Mouse (Mus musculus): ENCODE data around the gene Hadhb. TPM values are rescaled to one million over a fixed set of nuclear protein-coding genes. Genes with fewer than 3 reads are reported as not detected.

Gene Hadhb
- polyA plus RNA-seq, 1 experiment from 2014 or later, result 124 TPM

DNA sequence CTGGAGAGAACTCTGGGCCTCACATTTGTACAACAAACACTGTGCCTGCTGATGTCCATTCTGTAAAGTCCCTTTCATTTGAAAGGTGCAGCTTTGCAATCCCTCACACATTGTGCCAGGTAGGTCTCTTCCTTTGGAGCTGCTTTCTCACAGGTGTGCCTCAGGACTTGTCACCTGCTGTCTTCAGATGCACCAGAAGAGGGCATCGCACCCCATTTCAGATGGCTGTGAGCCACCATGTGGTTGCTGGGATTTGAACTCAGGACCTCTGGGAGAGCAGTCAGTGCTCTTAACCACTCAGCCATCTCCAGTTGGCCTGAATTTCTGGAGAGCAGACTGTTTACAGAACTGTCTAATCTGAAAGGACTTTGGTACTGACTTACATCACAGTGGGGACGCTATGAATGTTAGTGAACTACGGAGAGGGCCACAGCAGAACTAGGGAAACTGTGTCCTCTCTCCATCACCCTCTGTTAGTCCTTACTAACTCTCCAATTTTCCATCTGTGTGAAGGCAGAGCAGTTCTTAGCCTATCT is 42.4 kb upstream of the Hadhb start:
- no peak overlapping the region for H3K27ac ChIP-seq
- no peak overlapping the region for H3K4me2 ChIP-seq
- H3K36me3 ChIP-seq, result peaks cover 10% of the 10 kb centered on the region
- H3K4me1 ChIP-seq (replicated peaks), result peaks cover 35% of the 10 kb centered on the region
- WGBS (ENCODE audit: insufficient replicate concordance), result 74% methylated on average over 3 of the region's 3 CpGs
- ATAC-seq (ENCODE audit: low read depth) (0 out of 2 replicates have a peak, but pooled peaks have one; percentile 16), DNase-seq (no peak)
- no peak overlapping the region for H3K9ac ChIP-seq
- no peak overlapping the region for H3K4me3 ChIP-seq (replicated peaks)
- peaks cover 89% of the 10 kb centered on the region for H3K27me3 ChIP-seq
- no peaks in the 10 kb centered on the region for H3K9me3 ChIP-seq (replicated peaks)

DNA sequence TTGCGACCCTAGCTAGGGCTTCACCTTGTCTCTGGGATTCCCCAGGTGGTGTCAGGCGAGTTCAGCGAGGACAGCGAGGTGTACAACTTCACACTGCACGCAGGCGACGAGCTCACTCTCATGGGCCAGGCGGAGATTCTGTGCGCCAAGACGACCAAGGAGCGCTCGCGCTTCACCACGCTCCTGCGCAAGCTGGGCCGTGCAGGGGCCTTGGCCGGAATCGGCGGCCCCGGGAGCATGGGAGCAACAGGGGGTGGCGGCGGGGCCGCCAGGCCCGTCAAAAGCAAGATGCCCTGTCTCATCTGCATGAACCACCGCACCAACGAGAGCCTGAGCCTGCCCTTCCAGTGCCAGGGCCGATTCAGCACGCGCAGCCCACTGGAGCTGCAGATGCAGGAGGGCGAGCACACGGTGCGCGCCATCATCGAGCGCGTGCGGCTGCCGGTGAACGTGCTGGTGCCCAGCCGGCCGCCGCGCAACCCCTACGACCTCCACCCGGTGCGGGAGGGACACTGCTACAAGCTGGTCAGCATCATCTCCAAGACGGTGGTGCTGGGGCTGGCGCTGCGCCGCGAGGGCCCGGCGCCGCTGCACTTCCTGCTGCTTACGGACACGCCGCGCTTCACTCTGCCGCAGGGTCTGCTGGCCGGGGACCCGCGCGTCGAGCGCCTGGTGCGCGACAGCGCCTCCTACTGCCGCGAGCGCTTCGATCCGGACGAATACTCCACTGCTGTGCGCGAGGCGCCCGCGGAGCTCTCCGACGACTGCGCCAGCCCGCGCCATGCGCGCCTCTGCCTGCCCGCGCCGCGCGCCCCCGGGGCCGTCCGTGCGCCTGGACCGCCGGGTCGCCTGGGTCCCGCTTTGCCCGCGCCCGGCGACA is 40.9 kb upstream of the Hadhb start:
- Histone ChIP-seq H3K4me2 (peak overlapping the region; percentile 73), H3K4me3 (replicated peaks) (peak overlapping the region; percentile 54), H3K4me1 (replicated peaks) (peaks cover 35% of the 10 kb centered on the region), H3K9me3 (replicated peaks) (no peaks in the 10 kb centered on the region), H3K27me3 (peaks cover 74% of the 10 kb centered on the region), H3K36me3 (peaks cover 25% of the 10 kb centered on the region), H3K9ac (0 out of 2 replicates have a peak overlapping the region, but pooled peaks have one; percentile 36), H3K27ac (no peak overlapping the region)
- DNase-seq, result peak; percentile 31
- peak; percentile 24; the same call in 1 of the 2 replicates for ATAC-seq (ENCODE audit: low read depth)
- WGBS (ENCODE audit: insufficient replicate concordance), result 1% methylated on average over 101 of the region's 103 CpGs

DNA sequence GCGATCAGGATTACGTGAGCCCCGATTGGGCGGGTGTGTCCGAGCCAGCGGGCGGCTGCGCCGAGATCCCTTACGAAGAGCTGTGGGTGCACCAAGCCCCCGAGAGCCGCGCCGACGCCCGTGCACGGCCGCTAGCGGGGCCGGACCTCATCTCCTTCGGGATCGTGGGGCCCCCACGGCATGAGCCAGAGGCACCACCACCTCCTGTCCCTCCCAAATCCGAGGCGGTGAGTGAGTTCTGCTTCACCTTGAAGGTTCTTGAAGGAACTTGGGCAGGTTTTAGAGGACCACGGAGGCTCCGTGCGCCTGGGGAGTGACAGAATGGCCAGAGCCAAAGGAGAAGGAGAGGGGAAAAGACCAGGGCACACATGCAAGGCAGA is 40.3 kb upstream of the Hadhb start:
- H3K4me3 ChIP-seq (replicated peaks), result peak overlapping the region; percentile 54
- ATAC-seq (ENCODE audit: low read depth) (0 out of 2 replicates have a peak, but pooled peaks have one; percentile 3), DNase-seq (no peak)
- H3K9me3 ChIP-seq (replicated peaks), result no peaks in the 10 kb centered on the region
- 2% methylated on average over 25 of the region's 28 CpGs for WGBS (ENCODE audit: insufficient replicate concordance)
- peaks cover 35% of the 10 kb centered on the region for H3K4me1 ChIP-seq (replicated peaks)
- peak overlapping the region; percentile 73 for H3K4me2 ChIP-seq
- no peak overlapping the region for H3K27ac ChIP-seq
- H3K36me3 ChIP-seq, result peaks cover 31% of the 10 kb centered on the region
- H3K9ac ChIP-seq, result 0 out of 2 replicates have a peak overlapping the region, but pooled peaks have one; percentile 36
- peaks cover 67% of the 10 kb centered on the region for H3K27me3 ChIP-seq

DNA sequence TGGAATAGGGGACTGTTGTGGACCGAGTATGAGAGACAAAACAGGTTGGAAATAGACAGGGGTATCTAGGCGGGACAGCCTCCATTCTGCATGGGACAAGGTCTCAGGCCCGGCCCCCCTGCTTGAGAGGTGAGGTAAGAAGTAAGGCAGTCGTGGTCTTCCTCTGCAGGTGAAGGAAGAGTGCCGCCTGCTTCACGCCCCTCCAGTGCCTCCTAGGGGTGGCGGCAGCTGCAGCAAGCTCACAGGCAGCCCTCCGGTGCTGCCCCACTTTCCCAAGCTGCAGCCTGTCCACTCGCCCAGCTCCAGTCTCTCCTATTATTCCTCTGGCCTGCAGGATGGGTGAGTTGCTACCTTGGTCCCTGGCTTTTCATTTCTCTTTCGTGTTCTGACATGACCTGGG is 39.3 kb upstream of the Hadhb start:
- Histone ChIP-seq H3K9me3 (replicated peaks) (no peaks in the 10 kb centered on the region), H3K36me3 (peaks cover 41% of the 10 kb centered on the region), H3K27ac (no peak overlapping the region), H3K4me1 (replicated peaks) (peaks cover 30% of the 10 kb centered on the region), H3K9ac (no peak overlapping the region), H3K4me3 (replicated peaks) (no peak overlapping the region), H3K4me2 (no peak overlapping the region), H3K27me3 (peaks cover 58% of the 10 kb centered on the region)
- WGBS (ENCODE audit: insufficient replicate concordance), result 32% methylated on average over 10 of the region's 10 CpGs
- ATAC-seq (ENCODE audit: low read depth), result no peak
- no peak for DNase-seq

DNA sequence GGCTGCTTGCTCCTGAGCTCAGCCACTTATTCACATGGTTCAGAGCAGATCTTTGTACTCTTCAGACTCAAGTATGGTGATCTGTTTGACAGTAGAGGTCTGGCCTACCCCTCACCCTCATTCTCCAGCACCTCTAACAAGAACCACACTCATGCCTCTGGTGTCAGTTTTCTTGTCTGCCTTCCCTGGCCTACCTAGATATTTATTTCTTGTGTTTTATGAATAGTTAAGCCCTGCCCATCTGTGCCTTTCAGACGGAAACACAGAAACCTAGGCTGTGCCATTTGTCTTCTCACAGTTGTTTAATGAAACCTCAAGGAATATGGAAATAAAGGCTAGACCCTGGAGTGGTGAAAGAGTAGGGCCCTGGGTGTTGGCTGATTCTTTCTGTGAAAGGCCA is 37.0 kb upstream of the Hadhb start:
- DNase-seq (no peak), ATAC-seq (ENCODE audit: low read depth) (no peak)
- H3K27me3 ChIP-seq, result peaks cover 35% of the 10 kb centered on the region
- H3K4me1 ChIP-seq (replicated peaks), result peaks cover 18% of the 10 kb centered on the region
- H3K9me3 ChIP-seq (replicated peaks), result no peaks in the 10 kb centered on the region
- 67% methylated on average over 1 of the region's 1 CpGs for WGBS (ENCODE audit: insufficient replicate concordance)
- peaks cover 64% of the 10 kb centered on the region for H3K36me3 ChIP-seq
- H3K27ac ChIP-seq, result no peak overlapping the region
- no peak overlapping the region for H3K4me2 ChIP-seq
- H3K9ac ChIP-seq, result no peak overlapping the region
- no peak overlapping the region for H3K4me3 ChIP-seq (replicated peaks)

DNA sequence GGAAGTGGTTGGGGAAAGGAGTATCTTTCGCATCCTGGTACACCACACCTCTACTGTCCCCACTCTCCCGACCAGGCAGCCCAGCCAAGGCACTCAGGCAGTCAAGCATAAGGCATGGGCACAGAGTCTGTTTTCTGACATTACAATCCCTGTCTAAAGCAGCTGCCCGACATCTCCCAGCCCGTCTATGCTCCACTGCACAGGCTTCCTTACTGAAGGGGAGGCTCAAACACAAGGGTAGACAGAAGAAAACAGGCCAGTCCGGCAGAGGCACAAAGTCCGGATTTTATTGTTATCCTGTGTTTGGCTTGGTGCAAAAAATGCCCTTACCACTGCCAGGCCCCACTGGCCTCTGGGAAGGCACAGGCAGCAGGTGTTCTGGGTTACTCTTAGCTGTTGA is 35.9 kb upstream of the Hadhb start:
- peaks cover 75% of the 10 kb centered on the region for H3K36me3 ChIP-seq
- WGBS (ENCODE audit: insufficient replicate concordance), result 85% methylated on average over 6 of the region's 6 CpGs
- no peak overlapping the region for H3K27ac ChIP-seq

DNA sequence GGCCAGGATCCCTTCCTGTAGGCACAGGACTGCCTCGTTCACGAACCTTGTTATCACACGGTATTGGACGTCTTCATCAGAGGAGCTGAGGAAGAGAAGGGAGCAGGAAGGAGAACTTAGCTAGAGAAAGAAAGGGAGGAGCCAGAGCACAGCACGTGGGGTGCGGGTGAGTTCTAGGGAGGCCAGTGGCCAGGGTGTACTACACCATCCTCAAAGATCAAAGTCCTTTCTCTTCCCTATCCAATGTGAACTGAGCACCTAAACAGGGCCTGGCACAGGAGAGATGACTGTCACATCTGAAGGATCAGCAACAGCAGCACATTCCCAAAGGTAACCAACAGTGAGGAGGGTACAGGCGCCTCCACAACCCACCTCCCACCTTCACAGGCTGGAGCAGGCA is 34.9 kb upstream of the Hadhb start:
- Histone ChIP-seq H3K4me3 (replicated peaks) (no peak overlapping the region), H3K27ac (no peak overlapping the region), H3K4me2 (no peak overlapping the region), H3K9me3 (replicated peaks) (no peaks in the 10 kb centered on the region), H3K27me3 (peaks cover 14% of the 10 kb centered on the region), H3K4me1 (replicated peaks) (no peaks in the 10 kb centered on the region), H3K9ac (no peak overlapping the region), H3K36me3 (peaks cover 85% of the 10 kb centered on the region)
- DNase-seq, result no peak
- 78% methylated on average over 7 of the region's 7 CpGs for WGBS (ENCODE audit: insufficient replicate concordance)
- ATAC-seq (ENCODE audit: low read depth), result no peak

More for the DNA sequence above, 35.9 kb upstream of the Hadhb start:
- Histone ChIP-seq H3K9ac (no peak overlapping the region), H3K4me2 (no peak overlapping the region), H3K4me1 (replicated peaks) (peaks cover 8% of the 10 kb centered on the region), H3K9me3 (replicated peaks) (no peaks in the 10 kb centered on the region), H3K4me3 (replicated peaks) (no peak overlapping the region), H3K27me3 (peaks cover 23% of the 10 kb centered on the region)
- ATAC-seq (ENCODE audit: low read depth) (no peak), DNase-seq (no peak)

DNA sequence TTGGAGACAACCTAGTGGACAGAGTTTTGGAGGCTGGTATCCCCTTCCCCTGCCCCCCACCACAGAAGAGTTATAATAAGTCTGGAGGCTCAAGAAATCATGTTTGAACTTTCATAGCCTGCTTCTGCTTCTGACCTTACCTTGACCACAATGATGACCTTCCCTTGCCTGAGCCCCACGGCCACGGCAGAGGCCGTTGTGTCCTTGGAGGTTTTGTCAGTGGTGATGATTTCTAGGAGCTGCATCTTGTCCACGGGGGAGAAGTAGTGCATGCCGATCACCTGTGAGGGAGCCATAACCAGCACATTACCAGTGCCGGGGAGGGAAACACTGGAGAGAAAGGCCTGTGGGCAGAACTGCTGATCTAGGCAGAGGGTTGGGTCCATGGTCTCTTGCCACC is 32.6 kb upstream of the Hadhb start:
- no peak overlapping the region for H3K9ac ChIP-seq
- no peaks in the 10 kb centered on the region for H3K9me3 ChIP-seq (replicated peaks)
- no peaks in the 10 kb centered on the region for H3K4me1 ChIP-seq (replicated peaks)
- DNase-seq, result no peak
- H3K4me3 ChIP-seq (replicated peaks), result no peak overlapping the region
- WGBS (ENCODE audit: insufficient replicate concordance), result 88% methylated on average over 6 of the region's 6 CpGs
- no peak overlapping the region for H3K27ac ChIP-seq
- H3K27me3 ChIP-seq, result no peaks in the 10 kb centered on the region
- no peak for ATAC-seq (ENCODE audit: low read depth)
- no peak overlapping the region for H3K4me2 ChIP-seq
- H3K36me3 ChIP-seq, result peaks cover 98% of the 10 kb centered on the region

DNA sequence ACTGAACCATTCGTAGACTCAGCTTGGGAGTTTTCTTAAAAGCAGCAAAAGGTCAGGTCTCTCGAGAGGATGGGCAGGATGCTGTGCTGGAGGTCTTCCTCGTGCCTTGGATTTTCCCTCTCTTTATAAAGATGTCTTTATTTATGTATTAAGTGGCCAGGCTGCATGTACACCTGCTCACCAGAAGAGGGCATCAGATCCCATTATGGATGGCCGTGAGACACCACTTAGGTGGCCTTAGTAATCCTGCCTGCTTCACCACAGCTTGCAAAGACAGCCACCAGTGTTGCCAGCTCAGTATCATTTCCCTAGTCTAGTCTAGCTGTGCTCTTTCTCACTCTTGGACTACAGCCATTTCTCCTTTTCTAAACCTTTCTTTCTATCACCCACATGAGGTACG is 29.5 kb upstream of the Hadhb start:
- peaks cover 95% of the 10 kb centered on the region for H3K36me3 ChIP-seq
- H3K27ac ChIP-seq, result no peak overlapping the region
- 53% methylated on average over 5 of the region's 5 CpGs for WGBS (ENCODE audit: insufficient replicate concordance)
- no peak for DNase-seq
- ATAC-seq (ENCODE audit: low read depth), result no peak
- H3K4me1 ChIP-seq (replicated peaks), result no peaks in the 10 kb centered on the region
- H3K27me3 ChIP-seq, result no peaks in the 10 kb centered on the region
- no peaks in the 10 kb centered on the region for H3K9me3 ChIP-seq (replicated peaks)
- H3K4me3 ChIP-seq (replicated peaks), result no peak overlapping the region
- no peak overlapping the region for H3K4me2 ChIP-seq
- no peak overlapping the region for H3K9ac ChIP-seq

DNA sequence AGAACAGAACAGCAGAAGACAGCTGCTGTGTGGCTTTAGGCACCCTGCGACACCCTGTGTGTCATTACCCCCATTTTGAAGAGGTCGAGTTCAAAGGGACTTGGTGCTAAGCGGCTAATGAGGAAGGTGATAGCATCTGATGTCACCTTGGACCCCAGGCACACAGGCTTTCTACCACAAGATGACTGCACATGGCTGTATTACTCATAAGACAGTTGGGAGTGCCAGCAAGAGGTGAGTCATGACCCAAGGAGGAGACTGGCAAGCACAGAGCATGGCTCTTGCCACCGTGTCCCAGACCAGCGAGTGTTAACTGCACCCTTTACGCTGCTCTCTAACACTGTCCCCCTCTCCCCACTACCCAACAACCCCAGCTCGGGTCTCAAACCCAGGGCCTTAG is 28.3 kb upstream of the Hadhb start:
- ATAC-seq (ENCODE audit: low read depth) (no peak), DNase-seq (no peak)
- Histone ChIP-seq H3K4me2 (no peak overlapping the region), H3K27ac (no peak overlapping the region), H3K9me3 (replicated peaks) (no peaks in the 10 kb centered on the region), H3K36me3 (peaks cover 90% of the 10 kb centered on the region), H3K27me3 (no peaks in the 10 kb centered on the region), H3K4me3 (replicated peaks) (no peak overlapping the region), H3K9ac (no peak overlapping the region), H3K4me1 (replicated peaks) (no peaks in the 10 kb centered on the region)
- WGBS (ENCODE audit: insufficient replicate concordance), result 82% methylated on average over 7 of the region's 7 CpGs

DNA sequence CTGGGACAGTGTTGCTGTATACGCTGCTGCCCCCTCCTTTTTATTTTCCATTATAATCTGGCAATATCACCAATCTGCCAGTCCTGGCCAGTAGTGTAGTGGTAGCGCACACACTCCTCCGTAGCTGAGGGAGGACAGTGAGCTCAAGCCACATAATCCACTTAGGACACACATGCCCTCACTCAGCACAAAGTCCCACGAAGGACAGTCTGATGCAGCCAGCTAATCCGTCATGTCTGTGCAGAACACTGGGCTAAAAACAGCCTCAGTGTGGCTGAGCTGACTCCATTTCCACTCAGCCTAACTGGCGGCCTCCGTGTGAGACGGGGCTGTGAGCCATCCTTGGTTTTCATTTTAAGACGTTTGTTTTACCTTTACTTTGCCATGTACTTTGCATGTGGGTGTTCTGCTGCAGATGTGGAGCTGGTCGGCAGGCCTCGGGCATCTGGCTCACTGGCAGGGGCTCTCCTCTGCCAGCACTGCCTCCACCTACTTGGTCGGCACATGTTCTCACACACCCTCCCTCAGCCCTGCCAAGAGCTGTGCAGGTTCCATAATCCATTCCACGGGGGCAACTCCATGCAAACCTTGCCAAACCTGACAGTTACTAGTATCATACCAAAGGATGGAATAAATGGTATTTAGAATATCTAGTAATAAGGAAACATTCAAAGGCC is 27.0 kb upstream of the Hadhb start:
- Histone ChIP-seq H3K36me3 (peaks cover 88% of the 10 kb centered on the region), H3K4me2 (no peak overlapping the region), H3K27ac (no peak overlapping the region), H3K4me3 (replicated peaks) (no peak overlapping the region), H3K27me3 (no peaks in the 10 kb centered on the region), H3K9ac (no peak overlapping the region), H3K4me1 (replicated peaks) (no peaks in the 10 kb centered on the region), H3K9me3 (replicated peaks) (no peaks in the 10 kb centered on the region)
- DNase-seq (no peak), ATAC-seq (ENCODE audit: low read depth) (no peak)
- 87% methylated on average over 13 of the region's 13 CpGs for WGBS (ENCODE audit: insufficient replicate concordance)
